ENCODE assay signal across 10 mouse cellular contexts in genomic region chr4:56901671-56902070, GRCm38 (mm10). TPM values are rescaled to one million over a fixed set of nuclear protein-coding genes. Genes with fewer than 3 reads are reported as not detected.
A peak's percentile ranks its signal among the peaks of the same experiment; 100 is the strongest.
DNase-seq lines count a peak whose midpoint lies in the region; ATAC-seq and TF ChIP-seq lines count a peak whose summit lies in the region.
"Had no signal": no experiment of that assay in that cellular context is flagged by ENCODE, and none has a peak within 500 bp of the region (broad histone marks: within the 10 kb centered on the region; RNA-seq: fewer than 3 reads in every experiment).

No protein-coding gene starts in this region.

- no peak overlapping the region for H3K27ac ChIP-seq in kidney, postnatal 0 days
- H3K27ac ChIP-seq in kidney, embryonic 15.5 days, result no peak overlapping the region
- H3K27ac ChIP-seq: embryonic facial prominence, embryonic 15.5 days; heart, embryonic 13.5 days; stomach, embryonic 15.5 days had no signal

- H3K4me3 ChIP-seq in kidney, postnatal 0 days (replicated peaks; ENCODE audit: low read depth, low read length), result no peak overlapping the region
- H3K4me3 ChIP-seq in kidney, embryonic 15.5 days (replicated peaks), result no peak overlapping the region
- H3K4me3 ChIP-seq: embryonic facial prominence, embryonic 15.5 days; heart, embryonic 13.5 days; stomach, embryonic 15.5 days had no signal

- no peaks in the 10 kb centered on the region for H3K27me3 ChIP-seq in kidney, postnatal 0 days (ENCODE audit: insufficient read depth, low read length)
- H3K27me3 ChIP-seq in kidney, embryonic 15.5 days, result no peaks in the 10 kb centered on the region
- H3K27me3 ChIP-seq: embryonic facial prominence, embryonic 15.5 days; heart, embryonic 13.5 days; stomach, embryonic 15.5 days had no signal

- no peaks in the 10 kb centered on the region for H3K4me1 ChIP-seq in kidney, postnatal 0 days (replicated peaks; ENCODE audit: insufficient read depth, low read length)
- H3K4me1 ChIP-seq in kidney, embryonic 15.5 days, result no peaks in the 10 kb centered on the region
- H3K4me1 ChIP-seq: embryonic facial prominence, embryonic 15.5 days; stomach, embryonic 15.5 days had no signal

- H3K9ac ChIP-seq in kidney, postnatal 0 days (ENCODE audit: low read depth, low read length), result no peak overlapping the region
- no peak overlapping the region for H3K9ac ChIP-seq in kidney, embryonic 15.5 days
- H3K9ac ChIP-seq: embryonic facial prominence, embryonic 15.5 days; heart, embryonic 13.5 days; stomach, embryonic 15.5 days had no signal

- no peak overlapping the region for H3K4me2 ChIP-seq in kidney, postnatal 0 days (ENCODE audit: low read length)
- no peak overlapping the region for H3K4me2 ChIP-seq in kidney, embryonic 15.5 days
- H3K4me2 ChIP-seq: embryonic facial prominence, embryonic 15.5 days; heart, embryonic 13.5 days; stomach, embryonic 15.5 days had no signal

- H3K9me3 ChIP-seq in kidney, postnatal 0 days (replicated peaks; ENCODE audit: low read length), result no peaks in the 10 kb centered on the region
- no peaks in the 10 kb centered on the region for H3K9me3 ChIP-seq in kidney, embryonic 15.5 days (replicated peaks)
- H3K9me3 ChIP-seq: embryonic facial prominence, embryonic 15.5 days; stomach, embryonic 15.5 days had no signal

- WGBS in kidney, postnatal 0 days, result 98% methylated on average over 2 of the region's 2 CpGs
- WGBS in kidney, embryonic 15.5 days, result 94% methylated on average over 2 of the region's 2 CpGs

- no peak for DNase-seq in kidney, postnatal 0 days (ENCODE audit: low spot score)
- DNase-seq in retina, embryonic 14.5 days (ENCODE audit: low spot score), result peak; percentile 7
- no peak for DNase-seq in retina, postnatal 1 day
- DNase-seq in adipocyte (ENCODE audit: low spot score), result peak; percentile 7
- peak; percentile 62 for DNase-seq in thymus, postnatal 4 days
- DNase-seq in cerebellum, adult 8-10 months, result no peak

- no peak for ATAC-seq in kidney, postnatal 0 days (replicated peaks; ENCODE audit: low FRiP score, low read depth)
- no peak for ATAC-seq in kidney, embryonic 15.5 days (replicated peaks; ENCODE audit: low FRiP score)

- H3K36me3 ChIP-seq in kidney, postnatal 0 days (ENCODE audit: insufficient read depth, low read length), result peaks cover 50% of the 10 kb centered on the region
- H3K36me3 ChIP-seq in kidney, embryonic 15.5 days, result peaks cover 94% of the 10 kb centered on the region

- peak; percentile 49 for TF ChIP-seq CTCF in kidney, postnatal 0 days (IDR thresholded peaks at IDR 0.05; ENCODE audit: low read depth)

RNA-seq across cellular contexts. Expression of gene Ctnnal1, which starts 36.7 kb away (rescaled TPM):
- 36.1 and 38.1 TPM in 2 replicates for polyA plus RNA-seq in kidney, postnatal 0 days (2015; fragmentation: Nextera tagmentation; extraction: Ambion mirVana)
- 39.5 and 41.9 TPM in 2 replicates for polyA plus RNA-seq in kidney, embryonic 15.5 days (2015; fragmentation: Nextera tagmentation; extraction: Ambion mirVana)

RNA-seq across cellular contexts. Expression of gene Tmem245, which starts 45.6 kb away (rescaled TPM):
- 5.6 and 6.4 TPM in 2 replicates for polyA plus RNA-seq in kidney, postnatal 0 days (2015; fragmentation: Nextera tagmentation; extraction: Ambion mirVana)
- 10.5 and 11.8 TPM in 2 replicates for polyA plus RNA-seq in kidney, embryonic 15.5 days (2015; fragmentation: Nextera tagmentation; extraction: Ambion mirVana)

Comparison
In these comparisons a context has a peak if more than half of its experiments do, and no peak if none do; other contexts are left out.
1. DNase-seq: peak in retina, embryonic 14.5 days (single experiment), adipocyte (single experiment) and thymus, postnatal 4 days (single experiment); none in kidney, postnatal 0 days (single experiment), retina, postnatal 1 day (single experiment) and cerebellum, adult 8-10 months (single experiment).